Mouse (Mus musculus) gastrocnemius, postnatal 25 days (tissue): ENCODE results near the gene Atp6v1a. TPM values are rescaled to one million over a fixed set of nuclear protein-coding genes. Genes with fewer than 3 reads are reported as not detected.
A peak's percentile ranks its signal among the peaks of the same experiment; 100 is the strongest.

Source experiments
- DNase-seq: peaks from one replicate; pipeline ENCODE4 v3.0.0; 2022
- total RNA-seq, 2 experiments: library from RNA; stranded (reverse); gene quantifications; 1 replicate in 1 of 2; 2 replicates in 1 of 2; pipeline ENCODE4 v1.2.3; 2021

Atp6v1a gene
- total RNA-seq, 2 experiments from 2014 or later = 19.5 to 22.4 TPM

- peak; percentile 88 for DNase-seq
Observed at GRCm38 (mm10) chr16:44138979-44139535, 448 bp downstream of the Atp6v1a start.

GRCm38 (mm10) chr16:44138377-44138978, 1.0 kb downstream of the Atp6v1a start:
- peak; percentile 15 for DNase-seq

GRCm38 (mm10) chr16:44136511-44137021, 2.9 kb downstream of the Atp6v1a start:
- DNase-seq = peak; percentile 18

DNA sequence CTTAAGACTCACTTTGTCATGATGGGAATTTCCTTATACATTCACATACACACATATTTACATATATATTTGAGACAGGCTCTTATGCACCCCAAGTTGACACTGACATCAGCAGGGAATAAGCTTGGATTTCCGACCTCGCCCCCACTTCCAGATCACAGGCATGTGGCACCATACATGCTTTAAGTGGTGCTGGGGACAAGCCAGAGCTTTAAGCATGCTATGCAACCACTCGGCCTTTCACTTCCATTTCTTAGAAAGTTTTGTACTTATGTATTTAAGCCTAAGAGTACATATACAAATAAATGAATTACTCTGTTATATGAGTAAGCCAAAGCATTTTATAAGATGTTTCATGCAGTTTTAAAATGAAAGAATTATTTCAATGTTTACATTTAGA, 6.3 kb downstream of the Atp6v1a start:
- no peak for DNase-seq

DNA sequence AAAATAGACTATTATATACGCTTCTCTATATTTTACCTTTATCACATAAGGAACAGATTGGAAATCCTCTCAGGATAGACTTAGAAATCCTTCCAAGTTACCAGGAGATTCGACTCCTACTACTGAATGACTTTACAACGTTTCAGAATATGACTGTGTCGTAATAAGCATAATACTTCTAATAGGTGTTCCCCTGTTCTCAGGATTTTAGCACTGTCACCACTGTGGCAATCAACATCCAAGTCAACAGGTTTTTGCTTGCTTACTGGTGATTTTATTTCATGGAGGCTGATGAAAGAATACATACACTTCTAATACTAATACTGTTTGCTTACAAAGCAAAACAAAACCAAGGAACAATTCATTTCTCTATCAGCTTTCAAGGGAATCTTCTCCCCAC, 7.2 kb downstream of the Atp6v1a start:
- DNase-seq = no peak

DNA sequence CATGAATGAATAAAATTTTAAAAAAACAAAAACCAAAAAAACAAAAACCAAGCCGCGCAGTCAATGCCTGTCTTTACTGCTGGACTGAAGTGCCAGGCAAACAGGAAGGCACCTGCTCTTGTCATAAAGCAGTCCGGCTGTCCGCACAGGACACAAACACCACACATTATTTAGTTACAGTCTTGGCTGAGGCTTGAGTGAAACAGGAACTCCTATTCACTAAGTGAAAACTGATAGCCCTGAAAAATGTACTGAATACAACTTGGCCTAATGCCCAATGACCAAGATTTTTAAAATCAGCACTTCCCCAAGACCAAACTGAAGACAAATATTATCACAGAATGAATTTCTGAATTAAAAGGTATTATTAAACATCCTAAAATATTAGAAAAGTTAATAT, 13.1 kb downstream of the Atp6v1a start:
- DNase-seq = no peak

DNA sequence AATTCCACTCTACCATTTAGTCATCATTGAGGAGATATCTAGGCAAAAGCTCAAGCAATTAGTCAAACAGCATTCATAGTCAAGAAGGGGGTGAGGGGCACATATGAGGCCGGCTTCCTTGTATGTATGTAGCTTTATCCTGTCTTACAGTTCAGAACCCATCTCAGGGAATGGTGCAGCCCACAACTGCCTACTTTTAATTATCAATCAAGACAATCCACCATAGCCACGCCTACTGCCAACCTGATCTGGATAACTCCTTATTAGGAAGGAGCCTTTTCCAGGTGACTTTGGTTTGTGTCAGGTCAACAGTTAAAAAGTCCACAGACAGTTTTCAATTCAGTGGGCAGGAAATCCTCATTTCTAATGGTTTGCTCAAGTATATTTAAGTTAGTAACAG, 14.1 kb downstream of the Atp6v1a start:
- DNase-seq = no peak

GRCm38 (mm10) chr16:44124713-44125112, 14.8 kb downstream of the Atp6v1a start:
- no peak for DNase-seq

DNA sequence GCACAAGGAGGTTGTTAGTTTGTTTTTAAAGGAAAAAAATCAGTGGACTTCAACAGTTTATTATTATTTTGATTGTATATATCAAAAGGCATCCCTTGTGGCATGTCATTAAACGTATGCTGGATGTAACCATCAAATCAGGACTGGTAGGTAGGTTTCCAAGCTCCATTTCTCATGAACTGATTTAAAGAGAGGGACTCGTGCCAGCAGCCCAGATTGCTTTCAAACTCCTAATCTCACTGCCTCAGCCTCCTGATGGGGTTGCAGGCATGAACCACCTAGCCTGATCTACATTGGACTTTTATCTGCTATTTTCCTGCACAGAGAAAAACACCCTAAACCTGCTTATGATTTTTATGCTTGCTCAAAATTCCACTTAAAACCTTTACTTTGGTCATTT, 15.7 kb downstream of the Atp6v1a start:
- DNase-seq = no peak

GRCm38 (mm10) chr16:44122982-44123725, 16.4 kb downstream of the Atp6v1a start:
- DNase-seq = no peak

DNA sequence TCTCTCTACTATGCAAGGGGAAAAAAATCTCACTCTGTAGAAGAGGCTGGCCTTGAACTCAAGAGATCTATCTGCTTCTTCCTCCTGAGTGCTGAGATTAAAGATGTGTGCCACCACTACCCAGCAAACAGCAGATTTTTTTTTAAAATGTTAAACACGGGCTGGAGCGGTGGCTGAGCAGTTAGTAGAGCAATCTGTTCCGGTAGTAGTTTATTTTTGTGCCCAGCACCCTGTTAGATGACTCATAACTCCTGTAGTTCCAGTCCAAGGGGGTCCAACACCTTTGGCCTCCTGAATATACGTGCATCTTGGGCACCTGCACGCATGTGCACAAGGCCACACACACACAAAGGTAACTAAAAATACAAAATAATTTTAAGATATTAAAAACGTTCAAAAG, 16.9 kb downstream of the Atp6v1a start:
- DNase-seq = no peak

DNA sequence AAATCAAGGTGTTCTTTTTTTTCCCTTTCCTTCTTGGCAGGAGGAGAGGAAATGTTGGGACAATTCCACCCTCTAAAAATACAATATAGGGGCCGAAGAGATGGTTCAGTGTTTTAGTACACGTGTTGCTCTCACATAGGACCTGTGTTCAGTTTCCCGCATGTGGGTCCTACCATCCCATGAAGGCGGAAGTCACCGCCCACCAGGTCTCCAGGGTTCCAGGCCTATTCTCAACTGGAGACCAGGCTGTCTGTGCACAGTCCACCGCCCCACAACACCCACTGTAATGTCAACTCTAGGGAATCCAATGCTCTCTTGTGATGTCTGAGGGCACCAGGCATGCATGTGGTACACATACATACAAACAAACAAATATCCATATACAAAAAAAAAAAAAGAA, 17.4 kb downstream of the Atp6v1a start:
- no peak for DNase-seq

GRCm38 (mm10) chr16:44119753-44120501, 19.6 kb downstream of the Atp6v1a start:
- no peak for DNase-seq

DNA sequence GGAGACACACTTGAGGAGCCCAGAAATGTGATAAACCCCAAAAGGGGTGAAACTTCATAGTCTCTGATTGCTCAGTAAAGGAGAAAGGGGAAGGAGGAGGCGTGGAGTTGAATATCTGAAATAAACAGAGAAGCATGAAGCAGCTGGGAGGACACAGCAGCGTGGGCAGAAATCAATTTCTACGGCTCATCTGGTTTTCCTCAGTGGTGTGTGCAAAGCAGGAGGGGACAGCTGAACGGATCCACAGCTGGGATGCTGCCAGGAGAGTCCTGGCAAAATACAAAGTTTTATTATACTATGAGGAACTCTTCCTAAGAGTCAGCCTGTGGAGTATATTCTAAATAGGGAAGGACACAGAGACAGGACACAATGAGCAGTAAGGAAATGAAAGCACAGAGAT, 30.5 kb downstream of the Atp6v1a start:
- no peak for DNase-seq

DNA sequence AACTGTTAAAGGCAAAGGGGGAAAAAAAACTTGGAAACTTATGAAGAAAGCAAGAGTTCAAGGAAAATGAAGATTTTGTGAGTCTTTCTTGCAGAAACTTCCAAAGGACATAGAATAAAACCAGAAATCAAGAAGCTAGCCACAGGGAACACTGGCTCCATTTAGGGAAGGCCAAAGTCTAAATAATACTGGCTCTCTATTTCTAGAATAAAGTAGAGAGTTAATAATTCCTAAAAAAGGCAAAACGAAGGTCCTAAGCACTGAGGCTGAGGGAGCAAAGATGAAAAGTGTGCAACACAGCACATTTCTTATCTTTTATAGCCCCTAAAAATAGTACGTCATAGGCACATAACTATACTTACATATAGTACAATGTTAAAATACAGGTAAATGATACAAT, 34.3 kb downstream of the Atp6v1a start:
- no peak for DNase-seq

DNA sequence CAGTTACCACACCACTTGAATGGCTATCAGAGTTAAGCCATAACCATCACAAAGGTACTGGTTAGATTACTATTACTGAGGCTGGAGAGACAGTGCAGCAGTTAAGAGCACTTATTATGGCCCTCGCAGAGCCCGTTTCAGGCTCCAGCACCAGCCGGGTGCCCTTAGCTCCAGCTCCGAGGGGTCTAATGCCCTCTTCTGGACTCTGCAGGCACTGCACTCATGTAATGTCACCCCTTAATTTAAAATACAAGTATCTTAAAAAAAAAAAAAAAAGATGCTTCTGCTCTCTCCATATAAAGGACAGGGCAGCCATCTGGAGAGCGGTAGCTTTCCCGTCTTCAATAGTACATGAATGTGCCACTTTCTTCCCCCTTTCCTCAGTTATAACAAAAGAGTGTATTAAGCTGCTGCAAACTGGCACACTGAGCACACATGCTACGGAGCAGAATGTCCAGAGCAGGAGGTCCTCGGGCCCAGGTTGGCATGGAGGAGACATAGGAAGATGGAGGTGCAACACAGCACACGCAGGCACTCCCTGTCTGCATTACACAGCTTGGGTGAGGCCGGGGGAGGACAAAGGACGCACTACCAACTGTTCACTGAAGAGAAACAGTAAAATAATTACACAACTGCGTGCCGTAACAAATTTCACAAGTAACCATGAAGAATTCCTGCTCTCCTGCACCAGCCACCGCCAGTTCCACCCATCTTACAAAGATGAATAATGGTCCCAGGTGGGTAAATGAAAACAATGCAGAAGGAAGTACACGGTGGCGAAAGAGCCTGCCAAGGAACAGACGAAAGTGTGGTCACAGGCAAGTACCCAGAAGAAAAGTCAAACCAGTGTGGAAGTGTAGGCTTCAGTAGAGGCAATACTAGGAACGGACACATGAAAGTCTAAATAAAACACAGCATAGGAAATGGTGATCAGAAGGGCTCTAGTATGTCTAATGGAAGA, 35.4 kb downstream of the Atp6v1a start:
- DNase-seq = no peak

DNA sequence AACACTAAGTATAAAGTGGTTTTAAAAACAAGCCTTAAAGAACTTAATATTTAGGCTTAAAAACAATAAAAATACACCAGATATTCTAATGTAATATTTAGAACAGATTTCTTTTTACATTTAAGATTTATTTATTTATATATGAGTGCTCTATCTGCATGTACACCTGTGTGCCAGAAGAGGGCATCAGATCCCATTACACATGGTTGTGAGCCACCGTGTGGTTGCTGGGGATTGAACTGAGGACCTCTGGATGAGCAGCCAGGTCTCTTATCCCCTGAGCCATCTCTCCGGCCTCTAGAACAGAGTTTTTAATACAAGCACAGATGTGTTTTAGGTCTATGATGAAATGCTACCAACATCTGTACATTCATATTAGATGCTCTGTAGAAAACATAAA, 36.6 kb downstream of the Atp6v1a start:
- no peak for DNase-seq

GRCm38 (mm10) chr16:44101181-44101710, 38.3 kb downstream of the Atp6v1a start:
- DNase-seq = no peak

DNA sequence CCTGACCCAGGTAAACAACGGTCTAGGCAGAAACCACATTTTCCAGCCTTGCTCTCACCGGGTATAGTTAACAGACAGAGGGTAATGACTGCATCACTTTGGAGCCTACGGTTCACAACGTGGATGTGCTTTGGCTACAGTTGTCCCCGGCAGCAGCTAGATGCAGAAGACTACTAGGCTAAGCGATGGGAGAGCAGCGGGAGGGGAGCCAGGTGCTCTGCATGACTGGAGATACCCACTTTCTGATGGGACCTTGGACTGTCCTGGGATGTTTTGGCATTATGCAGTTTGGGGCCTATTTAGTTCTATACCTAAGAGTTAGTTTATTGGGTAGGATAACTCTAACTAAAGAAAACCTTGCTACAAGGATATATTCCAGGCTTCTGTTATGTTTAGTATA, 40.1 kb downstream of the Atp6v1a start:
- DNase-seq = no peak

DNA sequence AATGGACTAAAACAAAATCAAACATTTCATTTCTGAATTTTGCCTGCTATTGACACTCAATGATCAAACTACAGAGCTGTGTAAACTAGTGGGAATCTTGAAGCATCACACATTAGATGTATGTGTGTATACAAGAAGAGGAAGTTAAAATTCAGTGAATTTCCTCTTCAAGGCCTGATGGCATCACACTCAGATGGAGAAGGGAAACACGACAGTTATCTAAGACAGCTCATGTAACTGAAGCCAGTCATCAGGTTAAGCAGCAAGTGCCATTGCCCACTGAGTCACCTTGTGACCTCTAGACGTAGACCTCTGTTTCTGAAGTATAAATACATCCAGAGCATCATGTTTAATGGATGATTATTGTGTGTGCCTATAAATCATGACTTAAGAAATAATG, 51.9 kb downstream of the Atp6v1a start:
- no peak for DNase-seq
